Mouse (Mus musculus) cerebellum, adult 2 months (tissue): ENCODE results near the gene Tepp.

Experiments
- CTCF ChIP-seq: fragments of 200-500 bp; IDR thresholded peaks from 2 replicates; pipeline ENCODE4 v1.5.1; 2011; ENCODE audit warnings: low read depth, mild to moderate bottlenecking, control low read depth, low read length, moderate library complexity, borderline replicate concordance; ENCODE audit not compliant: insufficient read depth
- POLR2A ChIP-seq: fragments of 200-500 bp; IDR thresholded peaks from 2 replicates; pipeline ENCODE4 v1.6.1; 2011; ENCODE audit warnings: low read length, control low read depth, borderline replicate concordance; ENCODE audit not compliant: insufficient read depth

DNA sequence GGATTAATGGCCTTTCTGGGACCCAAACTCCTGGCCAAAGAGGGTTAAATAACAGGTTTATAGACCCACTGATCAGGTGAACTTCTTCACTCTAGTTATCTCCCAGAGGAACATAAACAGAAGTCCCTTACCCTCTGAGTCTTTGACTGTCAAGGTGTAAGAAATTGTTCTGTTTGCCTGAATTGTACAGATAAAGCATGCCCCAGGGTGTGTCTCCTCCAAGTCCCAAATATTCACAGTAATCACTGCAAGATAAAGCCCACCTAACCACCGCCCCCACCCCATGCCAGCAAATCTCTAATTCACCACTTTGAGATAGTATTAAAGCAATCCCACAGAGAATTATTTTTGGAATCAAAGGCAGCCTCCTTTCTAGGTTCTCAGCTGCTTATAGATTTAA, 20.0 kb downstream of the Tepp start:
- TF ChIP-seq CTCF (no peak), POLR2A (no peak)
